Comparison of ENCODE assay signal across 10 mouse cellular contexts in genomic region chr14:21441772-21442533, GRCm38 (mm10). TPM values are rescaled to one million over a fixed set of nuclear protein-coding genes. Genes with fewer than 3 reads are reported as not detected.
DNase-seq lines count a peak whose midpoint lies in the region; ATAC-seq lines count a peak whose summit lies in the region.
"Had no signal": no experiment of that assay in that cellular context is flagged by ENCODE, and none has a peak within 500 bp of the region (broad histone marks: within the 10 kb centered on the region; RNA-seq: fewer than 3 reads in every experiment).

No protein-coding gene starts in this region.

- no peak for ATAC-seq in embryonic facial prominence, embryonic 12.5 days (ENCODE audit: insufficient number of reproducible peaks, insufficient read depth, low FRiP score, low TSS enrichment)
- peak; percentile 70 for ATAC-seq in intestine, embryonic 16.5 days
- peak; percentile 73 for ATAC-seq in limb, embryonic 15.5 days (ENCODE audit: insufficient number of reproducible peaks, low FRiP score, low TSS enrichment, low read depth)

- H3K4me2 ChIP-seq in embryonic facial prominence, embryonic 12.5 days (replicated peaks), result no peak overlapping the region
- H3K4me2 ChIP-seq in intestine, embryonic 16.5 days (ENCODE audit: low read depth, low read length), result no peak overlapping the region
- H3K4me2 ChIP-seq in limb, embryonic 15.5 days, result no peak overlapping the region

- H3K4me1 ChIP-seq in embryonic facial prominence, embryonic 12.5 days, result peaks cover 34% of the 10 kb centered on the region
- H3K4me1 ChIP-seq in intestine, embryonic 16.5 days (ENCODE audit: control insufficient read depth, insufficient read depth, low read length), result peaks cover 14% of the 10 kb centered on the region
- peaks cover 23% of the 10 kb centered on the region for H3K4me1 ChIP-seq in limb, embryonic 15.5 days

- H3K36me3 ChIP-seq in embryonic facial prominence, embryonic 12.5 days, result no peaks in the 10 kb centered on the region
- H3K36me3 ChIP-seq in intestine, embryonic 16.5 days (ENCODE audit: control insufficient read depth, insufficient read depth, low read length), result no peaks in the 10 kb centered on the region
- no peaks in the 10 kb centered on the region for H3K36me3 ChIP-seq in limb, embryonic 15.5 days

- H3K9me3 ChIP-seq in embryonic facial prominence, embryonic 12.5 days, result no peaks in the 10 kb centered on the region
- H3K9me3 ChIP-seq in intestine, embryonic 16.5 days (ENCODE audit: control insufficient read depth, low read length), result no peaks in the 10 kb centered on the region
- no peaks in the 10 kb centered on the region for H3K9me3 ChIP-seq in limb, embryonic 15.5 days

- WGBS in embryonic facial prominence, embryonic 12.5 days, result 35% methylated on average over 10 of the region's 10 CpGs
- WGBS in intestine, embryonic 16.5 days, result 62% methylated on average over 10 of the region's 10 CpGs
- 26% methylated on average over 10 of the region's 10 CpGs for WGBS in limb, embryonic 15.5 days

- peak; percentile 23 for DNase-seq in lung, postnatal 10 days
- DNase-seq in lung, adult 18-20 months, result no peak
- DNase-seq in layer of hippocampus, postnatal 14 days (ENCODE audit: low spot score in 2 of 2), result no peak
- DNase-seq in frontal cortex, postnatal 10 days (ENCODE audit: low spot score in 2 of 2), result no peak
- DNase-seq in natural killer cell, adult 2 months (ENCODE audit: low spot score in 2 of 2), result no peak
- DNase-seq: adrenal gland, postnatal 10 days; thymus, postnatal 25 days had no signal

- no peak overlapping the region for H3K9ac ChIP-seq in embryonic facial prominence, embryonic 12.5 days
- no peak overlapping the region for H3K9ac ChIP-seq in intestine, embryonic 16.5 days (ENCODE audit: low read depth, low read length)
- H3K9ac ChIP-seq in limb, embryonic 15.5 days, result no peak overlapping the region

- H3K27ac ChIP-seq in embryonic facial prominence, embryonic 12.5 days, result peak overlapping the region; percentile 70
- H3K27ac ChIP-seq in intestine, embryonic 16.5 days (ENCODE audit: low read length), result no peak overlapping the region
- peak overlapping the region; percentile 82 for H3K27ac ChIP-seq in limb, embryonic 15.5 days

- no peak overlapping the region for H3K4me3 ChIP-seq in embryonic facial prominence, embryonic 12.5 days
- H3K4me3 ChIP-seq in intestine, embryonic 16.5 days (ENCODE audit: low read length), result no peak overlapping the region
- H3K4me3 ChIP-seq in limb, embryonic 15.5 days, result no peak overlapping the region

- H3K27me3 ChIP-seq in embryonic facial prominence, embryonic 12.5 days, result no peaks in the 10 kb centered on the region
- no peaks in the 10 kb centered on the region for H3K27me3 ChIP-seq in intestine, embryonic 16.5 days (replicated peaks; ENCODE audit: control insufficient read depth, insufficient read depth, low read length)
- H3K27me3 ChIP-seq in limb, embryonic 15.5 days, result no peaks in the 10 kb centered on the region

RNA-seq across cellular contexts. Expression of gene Kat6b, which starts 39.3 kb away (rescaled TPM):
- polyA plus RNA-seq in embryonic facial prominence, embryonic 12.5 days (2016; fragmentation: Nextera tagmentation; extraction: Ambion mirVana), result 28.6 and 31.1 TPM in 2 replicates
- 7.1 and 8.0 TPM in 2 replicates for polyA plus RNA-seq in intestine, embryonic 16.5 days (2015; fragmentation: Nextera tagmentation; extraction: Ambion mirVana)
- 18.9 and 22.9 TPM in 2 replicates for polyA plus RNA-seq in limb, embryonic 15.5 days (2015; fragmentation: Nextera tagmentation; extraction: Ambion mirVana)
- total RNA-seq in layer of hippocampus, postnatal 14 days (2021), result 10 to 100 TPM; 58.0 to 62.2 TPM
